Mouse (Mus musculus): Measurements from ENCODE around the gene Shisal2a.

Gene Shisal2a

DNA sequence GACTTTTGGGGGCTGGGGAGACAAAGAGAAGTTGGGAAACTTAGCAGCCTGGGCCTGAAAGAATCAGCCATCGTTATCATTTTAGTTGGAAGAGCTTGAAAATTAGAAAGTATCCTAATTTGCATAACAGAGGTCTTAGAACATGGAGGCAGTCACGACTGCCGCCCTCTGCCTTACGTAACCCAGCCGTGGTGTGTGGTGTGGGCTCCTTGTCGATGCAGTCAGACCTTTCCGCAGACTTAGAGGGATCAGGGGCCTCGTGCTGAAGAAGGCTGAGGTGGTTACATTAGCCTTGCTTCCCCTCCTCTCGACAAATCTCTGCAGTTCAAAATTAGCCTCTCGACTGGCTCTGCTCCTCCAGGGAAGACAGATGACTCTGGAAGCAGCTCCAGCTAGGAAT is 44.3 kb downstream of the Shisal2a start:
- no peak for DNase-seq (ENCODE audit: extremely low spot score, low read depth, low spot score)

DNA sequence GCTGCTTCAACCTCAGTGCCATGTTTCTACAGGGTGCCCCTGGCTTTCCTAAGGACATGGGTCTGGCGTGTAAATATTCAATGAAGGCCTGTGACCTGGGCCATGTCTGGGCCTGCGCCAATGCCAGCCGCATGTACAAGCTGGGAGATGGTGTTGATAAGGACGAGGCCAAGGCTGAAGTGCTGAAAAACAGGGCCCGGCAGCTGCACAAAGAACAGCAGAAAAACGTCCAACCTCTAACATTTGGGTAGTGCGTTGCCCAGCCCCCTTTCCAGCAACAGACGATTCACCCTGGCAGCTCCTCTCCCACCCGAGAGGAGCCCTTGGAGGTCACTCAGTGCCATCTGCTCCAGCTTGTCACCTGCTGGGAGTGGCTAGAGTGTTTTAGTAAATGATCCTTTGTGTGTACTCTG is 44.8 kb downstream of the Shisal2a start:
- no peak for DNase-seq (ENCODE audit: extremely low spot score, low read depth, low spot score)

DNA sequence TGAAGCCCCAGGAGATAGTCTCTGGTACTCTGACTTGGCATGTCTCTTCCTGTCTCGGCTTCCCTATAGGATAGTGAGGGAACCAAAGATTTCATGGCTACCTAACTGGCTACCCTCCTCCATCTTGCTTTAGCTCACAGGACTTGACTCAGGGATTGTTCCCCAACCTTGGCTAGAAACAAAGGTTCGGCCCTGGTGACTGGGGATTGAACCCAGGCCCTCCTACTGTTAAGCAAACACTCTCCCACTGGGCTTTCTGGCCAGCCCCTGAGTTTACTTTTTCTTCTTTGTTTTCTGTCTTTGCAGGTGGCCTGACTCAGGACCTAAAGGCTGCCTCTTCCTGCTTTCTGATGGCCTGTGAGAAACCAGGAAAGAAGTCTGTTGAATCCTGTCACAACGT is 45.3 kb downstream of the Shisal2a start:
- no peak for DNase-seq (ENCODE audit: extremely low spot score, low read depth, low spot score)

DNA sequence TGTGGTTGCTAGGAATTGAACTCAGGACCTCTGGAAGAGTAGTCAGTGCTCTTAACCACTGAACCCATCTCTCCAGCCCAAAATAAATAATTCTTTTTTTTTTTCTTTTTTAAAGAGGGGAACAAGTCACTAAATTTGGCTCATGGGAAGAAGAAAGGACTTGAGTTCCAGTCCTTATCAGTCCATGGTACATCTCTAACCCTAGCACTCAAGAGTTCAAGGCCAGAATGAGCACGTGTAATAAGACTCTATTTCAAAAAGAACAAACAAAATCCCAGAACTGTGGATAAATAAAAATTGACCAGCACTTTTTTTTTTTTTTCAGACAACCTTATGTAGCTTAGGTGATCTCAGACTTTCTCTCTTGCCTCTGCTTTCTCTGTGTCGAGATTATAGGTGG is 46.4 kb downstream of the Shisal2a start:
- no peak for DNase-seq (ENCODE audit: extremely low spot score, low read depth, low spot score)

DNA sequence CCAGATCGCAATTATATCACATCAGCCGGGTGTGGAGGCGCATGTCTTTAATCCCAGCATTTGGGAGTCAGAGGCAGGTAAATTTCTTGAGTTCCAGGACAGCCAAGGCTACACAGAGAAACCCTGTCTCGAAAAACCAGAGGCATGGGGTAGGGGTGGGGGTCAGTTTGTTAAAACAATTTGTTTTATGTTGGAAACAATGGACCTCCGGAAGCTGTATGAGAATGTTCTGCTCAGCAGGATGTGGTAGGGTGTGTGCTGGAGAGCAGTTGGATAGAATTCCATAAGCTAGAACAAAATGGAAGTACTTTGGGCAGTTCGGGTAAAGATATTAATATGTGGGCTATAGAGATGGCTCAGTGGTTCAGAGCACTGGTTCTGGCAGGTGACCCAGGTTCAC is 47.7 kb downstream of the Shisal2a start:
- no peak for DNase-seq (ENCODE audit: extremely low spot score, low read depth, low spot score)

DNA sequence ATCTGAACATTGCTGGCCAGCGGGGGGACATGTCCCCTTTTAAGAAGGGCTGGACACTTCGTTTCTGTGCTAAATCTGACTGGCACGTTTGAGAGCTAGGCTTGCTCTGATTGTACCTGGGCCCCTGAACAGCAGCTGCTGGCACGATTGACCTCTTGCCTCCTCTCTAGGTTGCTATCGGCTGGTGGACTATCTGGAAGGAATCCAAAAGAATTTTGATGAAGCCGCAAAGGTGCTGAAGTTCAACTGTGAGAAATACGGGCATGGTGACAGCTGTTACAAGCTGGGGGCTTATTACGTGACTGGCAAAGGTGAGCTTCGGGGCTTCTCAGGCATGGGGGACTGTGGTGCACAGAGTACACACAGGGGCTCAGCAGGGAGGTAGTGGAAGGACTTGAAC is 51.1 kb downstream of the Shisal2a start:
- DNase-seq (ENCODE audit: extremely low spot score, low read depth, low spot score), result no peak

DNA sequence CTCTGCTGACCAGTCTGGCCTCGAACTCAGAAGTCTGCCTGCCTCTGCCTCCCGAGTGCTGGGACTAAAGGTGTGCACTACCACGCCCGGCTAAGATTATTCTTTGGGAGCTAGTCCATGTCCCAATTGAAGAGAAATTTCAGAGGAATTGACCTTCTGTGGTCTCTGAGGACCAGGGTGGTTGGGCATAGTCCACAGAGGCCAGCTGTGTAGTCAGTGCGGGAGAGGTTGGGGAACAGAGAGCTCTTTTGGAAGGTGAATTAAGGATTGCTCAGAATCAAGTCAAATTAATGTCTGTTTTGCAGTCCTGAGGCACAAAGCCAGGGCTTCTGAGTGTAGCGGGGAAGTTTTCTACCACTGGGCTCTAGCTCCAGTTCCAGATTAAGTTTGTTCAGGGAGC is 53.3 kb downstream of the Shisal2a start:
- no peak for DNase-seq (ENCODE audit: extremely low spot score, low read depth, low spot score)

DNA sequence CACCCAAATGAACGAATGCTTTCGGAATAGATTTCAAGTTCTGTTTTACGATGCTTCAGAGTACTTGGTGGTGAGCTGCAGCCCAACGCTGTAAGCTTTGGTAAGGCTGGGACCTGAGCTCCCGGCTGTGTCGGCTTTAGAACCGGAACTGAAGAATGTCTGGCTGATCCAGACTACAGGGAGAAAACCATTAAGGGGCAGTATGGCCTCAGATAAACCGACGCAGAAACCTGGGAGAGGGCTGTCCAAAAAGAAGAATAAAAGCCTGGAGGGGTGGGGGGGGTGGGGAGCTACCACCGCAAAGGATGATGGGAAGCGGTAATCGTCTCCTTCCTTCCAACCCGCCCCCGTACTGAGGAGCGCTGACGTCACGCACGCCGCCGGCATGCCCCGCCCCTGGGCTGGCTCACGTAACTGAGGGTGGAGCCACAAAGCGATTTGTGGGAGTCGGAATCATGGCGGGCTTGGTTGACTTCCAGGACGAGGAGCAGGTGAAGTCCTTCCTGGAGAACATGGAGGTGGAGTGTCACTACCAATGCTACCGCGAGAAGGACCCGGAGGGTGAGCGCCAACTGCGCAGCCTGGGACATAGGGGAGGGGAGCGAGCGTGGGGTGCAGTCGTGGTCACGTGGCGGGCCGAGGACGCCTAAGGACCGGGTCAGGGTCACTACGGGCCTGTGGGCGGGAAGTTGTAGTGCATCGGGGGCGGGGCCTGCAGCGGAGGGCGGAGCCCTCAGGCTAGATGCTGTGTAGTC is 55.2 kb downstream of the Shisal2a start, which contains the start of gene Coa7:
TSS of gene Coa7 (plus strand) at position 411 of the 755 bp plus-strand sequence.
- DNase-seq (ENCODE audit: extremely low spot score, low read depth, low spot score), result no peak

DNA sequence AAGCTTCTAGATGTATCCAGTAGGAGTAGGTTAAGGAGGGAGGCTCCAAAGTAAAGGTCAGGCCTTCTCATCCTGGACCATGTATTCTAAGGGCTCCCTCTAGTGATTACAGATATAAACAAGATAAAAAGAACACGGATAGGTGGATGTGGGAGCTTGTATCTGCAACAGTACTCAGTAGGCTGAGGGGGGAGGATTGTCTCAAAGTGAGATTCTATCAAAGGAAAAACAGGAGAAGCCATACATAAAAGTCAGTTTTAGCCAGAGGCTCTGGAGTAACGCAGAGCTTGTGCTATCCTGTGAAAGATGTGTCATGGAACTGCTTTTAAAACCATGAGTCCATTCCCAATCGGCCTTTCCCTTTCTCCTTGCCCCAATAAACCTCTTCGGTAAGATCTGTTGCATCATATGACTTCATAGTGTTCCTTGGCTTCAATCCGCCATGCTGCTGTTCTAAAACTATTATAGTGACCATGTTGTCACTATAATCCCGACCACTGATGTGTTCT is 56.0 kb downstream of the Shisal2a start:
- peak; percentile 22 for DNase-seq (ENCODE audit: extremely low spot score, low read depth, low spot score)

DNA sequence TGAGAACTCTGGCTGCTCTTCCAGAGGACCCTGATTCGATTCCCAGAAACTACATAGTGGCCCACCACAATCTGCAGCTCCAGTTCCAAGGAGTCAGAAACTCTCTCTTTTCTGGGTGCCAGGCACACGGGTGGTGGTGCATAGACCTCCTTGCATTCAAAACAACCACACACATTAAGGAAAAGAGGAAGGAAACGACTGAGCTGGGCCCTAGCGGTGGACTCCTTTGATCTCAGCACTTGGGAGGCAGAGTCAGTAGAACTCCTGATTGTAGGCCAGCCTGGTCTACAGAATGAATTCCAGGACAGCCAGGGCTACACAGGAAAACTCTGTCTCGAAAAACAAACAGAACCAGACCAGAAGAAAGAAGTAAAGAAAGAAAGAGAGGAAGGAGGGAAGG is 59.6 kb downstream of the Shisal2a start:
- DNase-seq (ENCODE audit: extremely low spot score, low read depth, low spot score), result no peak

DNA sequence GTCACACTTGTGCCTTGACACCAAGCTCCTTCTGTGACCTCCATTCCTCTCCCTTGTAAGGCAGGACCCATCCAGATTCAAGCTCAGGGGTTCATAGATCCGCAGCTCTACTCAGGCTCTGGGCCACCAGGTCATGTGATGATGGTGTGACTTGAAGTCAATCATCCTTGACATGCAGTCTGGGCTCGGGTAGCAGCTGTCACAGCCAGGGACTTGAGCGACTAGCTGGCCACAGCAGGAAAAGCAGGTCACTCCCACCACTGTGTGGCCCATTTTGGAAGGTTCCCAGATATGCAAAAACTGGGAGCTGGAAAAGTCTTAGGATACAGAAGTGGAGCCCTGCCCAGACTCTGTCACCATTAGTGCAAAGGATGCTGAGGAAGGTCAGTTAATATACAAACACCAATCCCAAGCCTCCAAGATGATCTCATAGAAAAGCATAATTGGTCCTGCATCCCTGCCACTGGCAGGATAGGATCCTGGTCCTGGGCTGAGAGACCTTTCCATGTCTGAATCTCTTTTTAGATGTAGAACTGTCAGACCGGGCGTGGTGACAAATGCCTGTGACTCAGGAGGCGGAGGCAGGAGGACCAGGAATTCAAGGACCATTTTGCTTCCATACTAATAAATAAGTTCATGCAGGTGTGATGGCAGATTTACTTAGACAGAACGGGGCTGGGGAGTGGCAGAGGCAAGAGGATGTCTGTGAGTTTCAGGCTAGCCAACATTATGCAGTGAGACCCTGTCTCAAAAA is 62.3 kb downstream of the Shisal2a start:
- DNase-seq (ENCODE audit: extremely low spot score, low read depth, low spot score), result no peak

DNA sequence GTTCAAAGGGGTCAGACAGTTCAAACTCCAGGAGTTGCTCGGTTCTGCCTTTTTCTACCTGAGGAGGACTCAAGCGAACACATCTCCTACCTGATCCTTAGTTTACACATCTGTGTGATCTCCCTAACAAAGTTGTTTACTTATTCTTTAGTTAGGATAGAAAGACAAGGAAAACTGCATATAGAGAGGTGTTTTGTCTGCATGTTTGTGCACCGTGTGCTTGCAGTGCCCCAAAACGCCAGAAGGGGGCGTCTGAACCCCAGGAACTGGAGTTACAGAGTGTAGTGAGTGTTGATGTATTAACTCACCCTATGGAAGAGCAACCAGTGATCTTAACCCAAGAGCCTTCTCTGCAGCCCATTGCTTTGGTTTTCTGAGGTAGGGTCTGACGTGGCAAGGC is 63.4 kb downstream of the Shisal2a start:
- DNase-seq (ENCODE audit: extremely low spot score, low read depth, low spot score), result no peak

DNA sequence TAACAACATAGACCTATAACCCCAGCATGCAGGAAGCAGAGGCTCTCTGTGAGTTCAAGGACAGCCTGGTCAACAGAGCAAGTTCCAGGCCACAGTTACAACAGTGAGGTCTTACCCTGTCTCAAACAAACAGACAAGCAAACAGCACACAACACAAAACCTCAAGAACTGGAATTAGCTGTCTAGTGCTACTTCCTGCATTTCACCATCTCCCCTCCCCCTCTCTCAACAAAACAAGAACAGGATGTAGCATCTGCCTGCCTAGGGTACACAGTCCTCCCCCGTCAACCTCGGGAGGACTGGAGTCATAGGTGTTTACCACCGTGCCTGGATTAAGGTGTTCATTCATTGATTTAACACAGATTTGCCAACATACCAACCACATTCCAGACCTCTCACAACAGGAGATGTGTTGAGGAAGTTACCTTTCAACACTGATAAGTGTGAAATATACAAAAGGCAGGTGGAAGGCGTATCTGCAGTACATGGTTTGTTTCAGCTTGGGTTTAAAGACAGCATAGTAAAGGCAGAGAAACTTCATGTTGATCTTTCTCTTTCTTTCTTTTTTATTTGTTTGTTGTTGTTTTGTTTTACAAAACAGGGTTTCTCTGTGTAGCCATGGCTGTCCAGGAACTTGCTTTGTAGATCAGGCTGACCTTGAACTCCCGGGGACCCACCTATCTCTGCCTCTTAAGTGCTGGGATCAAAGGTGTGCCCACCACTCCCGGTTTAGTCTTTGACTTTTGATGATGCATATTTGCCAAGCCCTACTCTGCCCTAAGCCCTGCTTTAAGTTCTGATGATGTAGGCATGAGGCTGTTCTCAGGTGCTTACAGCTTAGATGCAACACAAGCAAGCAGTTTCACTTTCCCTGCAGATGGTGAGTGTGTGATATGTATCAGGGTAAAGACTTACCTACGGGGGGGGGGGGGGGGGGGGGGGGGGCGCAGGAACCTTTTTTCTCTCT is 64.2 kb downstream of the Shisal2a start:
- no peak for DNase-seq (ENCODE audit: extremely low spot score, low read depth, low spot score)
